Mouse (Mus musculus): Measurements from ENCODE around the gene Bod1. TPM values are rescaled to one million over a fixed set of nuclear protein-coding genes. Genes with fewer than 3 reads are reported as not detected.

The Bod1 gene
- total RNA-seq (2021): 100 to 1,000 TPM in 1 of 2 experiments, 10 to 100 TPM in 1; 88.3 to 105 TPM

DNA sequence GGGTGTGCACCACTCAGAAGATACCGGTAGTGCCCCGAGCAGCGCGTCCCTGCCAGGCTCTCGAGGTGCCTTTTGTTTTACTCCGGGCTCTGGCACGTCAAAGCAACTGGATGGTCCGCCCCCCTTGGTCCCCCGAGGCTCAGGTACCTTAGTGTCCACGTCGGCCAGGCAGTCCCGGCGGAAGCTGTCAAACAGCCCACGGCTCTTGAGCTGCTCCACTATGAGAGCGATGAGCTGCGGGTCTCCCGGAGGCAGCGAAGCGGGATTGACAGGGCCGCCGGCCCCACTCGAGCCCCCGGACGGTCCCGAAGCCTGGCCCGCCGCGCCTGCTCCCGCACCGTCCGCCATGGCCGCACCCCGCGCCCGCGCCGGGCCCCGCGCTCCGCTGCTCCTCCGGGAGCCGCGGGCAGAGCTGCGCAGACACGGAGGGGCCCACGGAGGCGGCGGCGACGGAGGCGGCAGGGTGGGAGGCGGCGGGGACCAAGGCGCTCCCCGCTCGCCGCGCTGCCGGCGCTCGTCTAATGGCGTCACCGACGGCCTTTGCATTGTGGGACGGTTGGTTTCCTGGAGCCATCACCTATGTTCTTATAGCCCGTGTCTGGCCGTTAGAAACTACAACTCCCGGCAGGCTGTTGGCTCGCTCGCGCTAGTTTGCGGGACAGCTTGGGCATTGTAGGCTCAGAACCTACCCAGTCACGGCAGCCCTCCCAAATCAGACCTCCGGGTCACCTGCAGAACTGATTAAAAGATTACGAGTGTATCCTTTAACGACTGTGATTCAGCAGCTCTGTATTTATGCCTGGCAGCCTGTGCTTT, at the start of gene Bod1:
Bod1 (minus strand) TSS at position 532 of the 816 bp plus-strand sequence.
- DNase-seq (ENCODE audit: extremely low spot score in 1 of 2, low spot score in 1 of 2): peak; percentile 82 to 84

DNA sequence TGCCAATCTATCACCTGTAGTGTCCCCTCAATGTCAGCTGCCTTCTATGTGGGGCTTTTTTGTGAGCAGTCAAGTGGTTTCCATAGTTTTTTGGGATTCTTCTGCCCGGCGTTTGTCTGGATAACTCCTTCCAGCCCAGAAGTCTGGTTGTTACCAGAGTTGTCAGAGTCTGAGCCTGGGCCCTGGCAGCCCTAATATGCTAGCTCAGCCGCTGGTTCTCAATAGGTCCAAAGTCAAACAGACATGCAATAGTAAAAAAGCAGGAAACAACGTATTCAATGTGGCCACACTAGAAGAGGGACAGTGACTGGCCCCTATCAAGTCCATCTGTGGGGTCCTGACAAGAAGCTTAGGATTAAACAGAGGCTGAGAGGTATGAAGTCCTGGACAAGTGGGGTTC, 47.4 kb upstream of the Bod1 start:
- no peak for DNase-seq (ENCODE audit: extremely low spot score in 1 of 2, low spot score in 1 of 2)

DNA sequence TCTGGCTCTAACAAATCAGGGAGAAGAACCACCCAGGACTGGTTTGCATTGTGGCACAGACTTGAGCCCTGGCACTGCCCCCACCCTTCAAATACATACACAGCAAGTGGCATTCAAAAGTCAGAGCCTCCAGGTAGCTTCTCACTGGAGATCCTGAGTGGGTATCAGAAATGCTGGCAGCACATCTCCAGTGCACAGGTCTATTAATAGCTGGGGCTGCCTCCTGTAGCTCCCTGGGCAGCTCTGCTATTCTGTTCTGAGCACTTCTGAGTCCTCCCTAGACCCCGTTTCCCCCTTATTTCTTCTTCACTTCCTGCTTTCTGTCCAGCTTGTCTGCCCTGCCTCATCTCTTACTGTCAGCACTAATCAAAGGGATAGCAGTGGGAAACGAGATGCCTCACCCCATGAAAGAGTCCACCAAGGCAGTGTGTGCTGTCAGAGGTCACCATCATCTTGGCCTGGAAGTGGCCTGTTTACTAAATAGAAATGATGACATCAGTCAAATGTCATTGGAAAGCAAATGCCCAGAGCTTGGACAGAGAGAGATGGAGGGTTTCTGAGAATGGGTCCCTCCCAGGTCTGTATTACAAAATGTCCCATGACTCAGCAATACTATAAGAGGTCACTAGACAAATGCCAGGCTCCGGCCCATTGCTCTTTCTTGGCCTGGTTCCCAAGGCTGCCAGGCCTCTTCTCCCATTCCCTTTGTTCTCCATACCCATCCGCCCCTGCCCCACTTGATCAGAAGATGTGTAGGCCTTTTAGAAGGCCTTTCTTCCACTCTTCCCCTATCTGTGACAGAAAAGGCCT, 46.4 kb upstream of the Bod1 start:
- DNase-seq (ENCODE audit: extremely low spot score in 1 of 2, low spot score in 1 of 2): no peak

DNA sequence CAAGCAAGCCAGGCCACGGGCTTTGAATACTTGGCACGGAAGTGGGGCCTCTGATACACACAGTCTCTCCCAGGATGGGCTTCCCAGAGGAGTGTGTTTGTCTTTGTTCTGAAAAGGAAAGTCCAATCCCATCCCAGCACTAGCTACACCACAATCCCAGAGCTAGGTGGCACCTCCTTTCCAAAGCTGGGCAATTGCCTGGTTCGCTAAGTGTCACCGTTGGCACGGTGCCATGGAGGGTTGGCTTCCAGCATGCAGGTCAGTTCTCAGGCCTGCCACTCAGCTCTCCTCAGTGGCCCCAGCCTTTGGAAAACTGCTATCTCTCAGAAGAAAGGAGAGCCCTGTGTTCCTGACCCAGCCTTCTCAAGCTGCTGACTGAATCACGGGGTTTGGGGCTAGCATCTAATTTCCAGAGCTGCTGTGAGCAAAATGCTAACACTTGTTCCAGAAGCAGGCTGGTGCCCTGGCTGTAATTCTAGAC, 42.0 kb upstream of the Bod1 start:
- peak; percentile 54 to 57 for DNase-seq (ENCODE audit: extremely low spot score in 1 of 2, low spot score in 1 of 2)

DNA sequence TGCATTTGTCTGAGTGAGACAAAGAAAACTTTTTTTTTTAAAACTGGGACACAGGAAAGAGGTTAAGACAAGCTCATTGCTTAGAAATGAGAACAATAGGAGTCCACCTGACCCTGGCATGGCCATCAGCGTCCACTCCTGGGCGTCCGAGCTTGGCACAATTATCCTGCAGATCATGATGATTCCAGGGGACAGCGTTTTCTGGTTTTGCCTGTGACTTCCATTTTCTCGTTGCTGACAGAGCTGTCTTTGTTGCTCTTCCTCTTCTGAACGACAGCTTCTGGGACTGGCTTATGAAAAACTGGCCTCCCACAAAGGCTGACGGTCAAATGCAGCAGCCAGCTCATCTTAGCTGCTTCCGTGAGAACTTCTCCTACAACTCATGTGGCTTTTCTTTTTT, 41.4 kb upstream of the Bod1 start:
- DNase-seq (ENCODE audit: extremely low spot score in 1 of 2, low spot score in 1 of 2): no peak

DNA sequence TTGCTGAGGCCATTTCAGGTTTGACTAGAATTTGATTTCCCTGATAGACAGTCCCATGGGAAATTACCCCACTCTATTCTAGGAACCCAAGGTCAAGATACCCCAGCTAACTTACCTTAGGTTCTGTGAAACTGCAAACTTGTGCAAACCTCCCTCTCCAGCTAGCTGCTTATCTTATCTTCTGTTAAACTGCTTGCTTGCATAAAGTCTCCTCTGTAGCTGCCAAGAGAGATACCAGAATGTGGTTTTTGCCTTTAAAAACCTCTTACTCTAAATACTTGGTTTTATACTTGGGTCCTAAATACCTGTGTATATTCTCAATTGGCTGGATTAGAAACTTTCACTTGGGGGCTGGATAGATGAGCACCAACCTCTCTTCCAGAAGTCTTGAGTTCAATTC, 36.1 kb upstream of the Bod1 start:
- no peak for DNase-seq (ENCODE audit: extremely low spot score in 1 of 2, low spot score in 1 of 2)

DNA sequence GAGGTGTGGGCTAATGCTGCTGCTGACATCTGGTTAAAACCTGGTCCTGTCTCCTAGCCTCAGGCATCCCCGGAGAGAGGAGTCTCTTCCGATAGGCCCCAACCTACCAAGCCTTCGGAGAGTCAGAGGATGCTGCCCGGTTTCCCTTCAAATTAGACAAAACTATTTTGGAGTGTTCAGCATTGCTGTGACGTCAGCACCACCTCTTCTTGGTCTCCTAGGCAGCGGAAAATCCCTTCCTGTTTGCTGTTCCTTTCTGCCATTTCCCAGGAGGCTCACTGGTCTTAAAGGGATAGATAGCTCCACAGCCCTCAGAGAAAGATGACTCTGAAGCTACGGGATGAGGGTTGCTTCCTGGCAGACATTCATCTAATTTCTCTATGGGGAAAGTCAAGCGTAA, 31.5 kb upstream of the Bod1 start:
- no peak for DNase-seq (ENCODE audit: extremely low spot score in 1 of 2, low spot score in 1 of 2)

DNA sequence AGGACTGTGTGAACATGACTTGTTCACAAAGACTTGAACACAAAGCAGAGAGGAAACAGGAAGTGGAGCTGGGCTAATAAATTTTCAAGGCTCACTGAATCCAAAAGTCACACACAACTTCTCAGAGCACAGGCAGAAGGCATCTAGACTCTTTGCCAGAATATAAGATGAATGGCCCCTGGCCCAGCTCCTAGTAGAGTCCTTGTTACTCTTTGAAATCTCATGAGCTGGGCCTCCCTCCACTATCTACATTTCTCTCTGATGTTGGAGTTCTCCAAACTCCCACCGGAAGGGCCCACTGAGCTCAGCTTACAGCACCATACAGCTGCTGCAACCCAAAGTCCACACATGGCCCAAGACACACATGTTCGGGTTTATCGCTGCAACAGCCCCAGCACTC, 30.2 kb upstream of the Bod1 start:
- no peak for DNase-seq (ENCODE audit: extremely low spot score in 1 of 2, low spot score in 1 of 2)

DNA sequence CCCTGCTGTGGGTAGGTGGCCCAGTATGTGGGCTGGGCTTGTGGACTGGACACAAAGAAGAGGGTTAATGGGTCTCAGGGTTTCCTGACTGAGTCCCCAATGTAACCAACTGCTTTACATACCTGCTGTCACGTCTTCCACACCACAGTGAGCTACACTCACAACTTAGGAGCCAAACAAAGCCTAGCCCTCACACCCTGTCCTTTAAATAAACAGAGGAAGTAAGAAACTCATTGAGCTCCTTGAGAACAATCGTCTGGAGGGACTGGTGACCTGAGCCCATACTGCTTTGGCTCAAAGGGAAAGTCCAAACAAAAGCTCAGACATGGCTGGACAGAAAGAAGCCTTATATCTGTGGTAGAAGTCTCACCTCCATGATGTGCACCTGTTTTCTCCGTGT, 27.8 kb upstream of the Bod1 start:
- no peak for DNase-seq (ENCODE audit: extremely low spot score in 1 of 2, low spot score in 1 of 2)

DNA sequence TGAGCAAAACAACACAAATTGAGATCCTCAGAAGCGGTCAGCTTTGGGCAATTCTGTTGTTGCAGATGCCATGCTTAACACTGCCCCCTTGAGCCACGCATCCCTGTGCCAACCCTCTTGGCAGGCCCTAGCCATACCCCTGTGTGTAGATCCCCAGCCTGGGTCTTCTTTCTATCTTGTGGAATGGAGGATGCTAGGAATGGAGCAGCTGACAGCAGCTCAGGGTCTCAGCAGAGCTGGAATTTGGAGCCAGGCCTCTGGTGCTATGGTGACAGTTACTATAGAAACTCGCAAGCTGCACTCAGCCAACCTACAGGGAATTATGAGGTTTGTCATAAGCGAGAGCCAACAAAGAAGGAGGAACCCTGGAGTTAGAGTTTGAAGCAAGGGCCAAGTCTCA, 23.1 kb upstream of the Bod1 start:
- peak; percentile 56 to 67 for DNase-seq (ENCODE audit: extremely low spot score in 1 of 2, low spot score in 1 of 2)

DNA sequence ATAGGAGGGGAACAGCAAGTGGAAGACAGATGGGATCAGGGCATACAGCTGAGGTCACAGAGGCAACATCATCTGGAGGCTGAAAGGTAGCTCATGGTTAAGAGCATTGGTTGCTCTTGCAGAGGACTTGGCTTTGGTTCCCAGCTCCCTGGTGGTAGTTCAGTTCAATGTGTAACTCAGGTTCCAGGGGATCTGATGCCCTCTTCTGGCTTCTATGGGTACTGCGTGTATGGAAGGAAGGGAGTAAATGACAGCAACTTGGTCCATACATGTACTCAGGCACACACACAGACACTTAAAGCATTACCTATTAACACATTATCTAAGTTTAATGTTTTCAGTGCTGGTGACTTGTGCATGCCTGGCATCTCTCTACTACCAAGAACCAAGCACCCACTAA, 22.4 kb upstream of the Bod1 start:
- no peak for DNase-seq (ENCODE audit: extremely low spot score in 1 of 2, low spot score in 1 of 2)

DNA sequence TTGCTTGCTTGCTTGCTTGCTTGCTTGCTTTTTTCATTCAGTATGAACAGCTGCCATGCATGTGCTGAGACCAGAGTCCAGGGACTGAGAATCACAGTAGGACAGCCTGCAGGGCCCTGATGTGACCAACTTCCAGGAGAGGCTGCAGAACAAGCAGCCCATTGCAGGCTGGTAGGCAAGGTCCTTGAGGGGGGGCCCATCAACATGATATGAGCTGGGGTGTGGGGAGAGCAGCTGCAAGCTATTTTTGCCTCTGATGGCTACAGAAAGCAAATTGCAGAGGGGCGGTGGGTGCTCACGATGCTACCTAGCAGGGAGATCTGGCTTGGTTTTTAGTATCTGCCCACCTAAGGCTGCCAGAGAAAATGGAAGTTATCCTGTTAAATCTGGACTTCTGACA, 21.6 kb upstream of the Bod1 start:
- no peak for DNase-seq (ENCODE audit: extremely low spot score in 1 of 2, low spot score in 1 of 2)

DNA sequence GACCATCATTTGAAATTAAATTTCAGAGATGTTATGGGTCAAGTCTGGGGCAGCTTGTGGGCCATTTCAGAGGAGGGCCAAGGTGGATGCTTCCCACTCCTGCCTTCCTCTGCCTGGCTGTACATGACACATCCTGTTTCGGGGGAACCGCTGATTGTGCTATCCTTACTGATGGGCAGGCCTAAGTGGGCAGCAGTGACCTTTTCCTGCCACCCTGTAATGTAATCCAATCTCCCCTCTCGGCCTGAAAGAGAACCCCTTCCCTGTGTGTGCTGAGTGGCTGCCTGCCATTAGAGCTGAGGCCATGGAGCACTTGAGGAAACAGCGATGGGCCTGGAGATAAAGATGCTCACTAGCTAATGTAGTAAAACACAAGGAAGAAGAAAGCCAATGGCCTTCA, 17.3 kb upstream of the Bod1 start:
- no peak for DNase-seq (ENCODE audit: extremely low spot score in 1 of 2, low spot score in 1 of 2)

DNA sequence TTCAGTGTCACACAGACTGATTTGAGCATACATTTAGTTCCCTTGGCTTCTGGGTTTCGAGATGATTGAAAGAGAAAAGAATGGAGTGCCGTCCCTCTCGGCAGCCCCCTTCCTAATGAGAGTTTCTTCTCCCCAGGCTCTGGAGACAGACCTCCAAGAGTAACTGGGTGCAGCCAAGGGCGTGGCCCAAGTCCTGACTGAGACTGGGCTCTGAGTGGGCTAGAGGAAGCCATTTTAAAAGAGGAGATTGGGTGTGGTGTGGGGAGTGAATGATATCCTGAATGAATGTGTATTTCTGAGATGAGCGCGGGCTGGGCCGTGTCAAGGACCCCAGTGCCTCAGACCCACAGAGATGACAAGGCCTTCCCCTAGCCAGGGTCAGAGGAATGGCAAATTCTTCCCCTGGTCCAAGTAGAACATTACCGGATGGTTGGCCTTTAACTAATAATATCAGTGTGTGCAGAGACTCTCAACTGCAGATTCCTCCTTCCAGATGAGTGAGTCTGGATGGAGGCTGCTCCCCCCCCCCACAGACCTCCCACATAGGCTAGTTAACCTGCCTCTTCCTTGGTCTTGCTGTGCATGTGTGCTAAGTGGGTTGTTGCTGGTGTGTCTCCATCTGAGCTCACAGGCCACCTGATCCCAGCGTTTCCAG, 13.4 kb upstream of the Bod1 start:
- no peak for DNase-seq (ENCODE audit: extremely low spot score in 1 of 2, low spot score in 1 of 2)

DNA sequence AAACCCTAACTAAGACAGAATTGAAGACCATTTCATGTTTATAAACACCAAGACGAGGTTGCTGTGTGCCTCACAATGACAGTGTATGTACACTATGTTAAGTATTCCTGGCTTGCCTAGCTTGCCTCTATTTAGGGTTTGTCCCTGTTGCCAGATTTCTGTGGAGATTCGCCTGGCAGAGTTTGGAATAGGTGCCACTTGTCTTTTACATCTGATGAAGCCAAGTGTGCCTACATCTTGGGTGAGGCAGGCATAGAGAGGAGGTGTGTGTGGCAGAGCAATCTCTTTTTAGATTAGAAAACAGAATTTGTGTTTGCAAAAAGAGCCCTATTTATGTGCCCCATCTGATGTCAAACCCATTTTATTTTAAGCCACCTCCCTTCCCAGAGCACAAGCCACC, 12.4 kb upstream of the Bod1 start:
- no peak for DNase-seq (ENCODE audit: extremely low spot score in 1 of 2, low spot score in 1 of 2)

DNA sequence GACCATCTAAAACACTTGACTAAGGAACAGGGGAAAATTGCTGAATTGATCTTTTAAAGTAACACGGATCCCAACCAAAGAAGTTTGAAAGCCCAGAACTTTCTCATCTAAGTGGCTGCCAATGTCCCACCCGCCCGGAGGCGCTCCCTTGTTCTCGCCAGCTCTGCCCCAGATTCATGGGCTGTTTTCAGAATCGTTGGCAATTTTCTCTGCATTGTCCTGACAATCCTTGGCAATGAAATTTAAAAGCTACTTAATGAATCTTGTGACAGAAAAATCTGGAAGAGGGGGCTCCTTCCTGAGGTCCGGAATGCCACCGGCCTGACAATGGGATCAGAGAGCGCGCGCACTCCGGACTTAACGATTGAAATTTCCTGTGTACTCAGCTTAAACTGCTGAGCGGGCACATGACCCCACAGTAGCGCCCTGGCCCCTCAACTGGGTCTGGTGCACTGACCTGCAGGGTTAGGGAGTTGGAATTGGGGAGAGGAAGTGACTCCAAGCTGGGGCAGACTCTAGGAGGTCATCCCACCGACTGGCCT, 8.2 kb upstream of the Bod1 start:
- DNase-seq (ENCODE audit: extremely low spot score in 1 of 2, low spot score in 1 of 2): no peak

DNA sequence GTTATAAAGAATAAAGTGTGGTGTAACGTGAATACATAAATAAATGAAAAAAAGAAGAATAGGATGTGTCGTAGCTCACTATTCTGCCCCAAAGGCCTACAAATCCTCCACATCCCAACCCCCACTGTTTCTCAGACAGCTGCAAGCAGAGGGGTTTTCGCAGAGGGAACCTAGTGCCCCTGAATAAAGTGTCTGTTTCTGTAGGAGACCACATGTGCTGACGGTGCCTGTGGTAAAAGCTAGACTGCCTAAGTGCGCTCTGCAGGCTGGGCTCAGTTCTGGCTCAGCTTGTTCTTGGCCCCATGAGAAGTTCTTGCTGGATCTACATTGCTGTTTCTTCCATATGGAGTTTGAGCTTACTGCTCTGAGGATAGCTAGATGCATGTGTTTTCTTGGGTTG, 5.6 kb upstream of the Bod1 start:
- DNase-seq (ENCODE audit: extremely low spot score in 1 of 2, low spot score in 1 of 2): no peak

DNA sequence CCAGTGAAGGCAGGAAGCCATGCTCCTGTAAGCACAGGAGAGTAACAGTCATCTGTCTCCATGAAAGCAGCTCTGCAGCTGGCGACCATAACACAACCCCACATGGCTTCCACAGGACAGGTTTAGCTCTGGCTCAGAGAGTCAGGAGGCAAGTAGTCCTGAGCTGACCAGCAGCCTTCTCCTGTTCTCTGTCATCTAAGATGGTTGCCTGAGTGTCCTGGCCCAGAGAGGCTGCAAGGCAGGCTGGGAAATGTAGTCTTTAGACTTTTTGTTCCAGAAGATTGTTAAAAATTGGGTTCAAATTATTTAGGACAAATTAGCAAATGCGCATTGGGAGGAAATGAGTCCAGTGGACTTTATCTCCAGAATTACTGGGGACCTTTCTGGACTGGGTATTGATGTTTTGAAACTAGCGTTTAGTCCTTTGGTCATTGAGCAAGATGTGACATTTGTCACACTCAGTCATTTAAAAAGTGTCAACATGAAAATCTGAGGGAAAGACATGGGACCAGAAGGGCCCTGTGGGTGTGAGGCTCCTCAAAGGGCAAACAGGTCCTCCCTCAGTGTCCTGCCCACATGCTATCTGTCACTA, 5.1 kb upstream of the Bod1 start:
- DNase-seq (ENCODE audit: extremely low spot score in 1 of 2, low spot score in 1 of 2): no peak

DNA sequence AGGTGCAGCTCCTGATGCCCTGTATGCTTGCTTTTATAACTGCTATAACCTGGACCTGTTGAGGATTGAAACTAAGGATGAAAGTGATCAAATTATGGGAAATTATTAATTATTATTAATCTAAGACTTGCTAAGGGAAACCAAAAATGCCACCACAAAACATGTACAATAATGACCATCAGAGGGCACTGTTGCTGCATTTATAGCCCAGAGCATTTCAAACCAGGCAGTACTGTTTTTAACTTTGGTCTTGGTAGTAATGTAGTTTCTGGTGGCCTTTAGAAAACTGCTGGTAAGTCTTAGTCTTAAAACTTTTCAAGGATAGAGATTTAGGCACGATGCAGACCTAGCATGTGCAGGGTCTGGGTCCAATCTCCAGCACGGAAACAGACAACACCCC, 3.7 kb upstream of the Bod1 start:
- DNase-seq (ENCODE audit: extremely low spot score in 1 of 2, low spot score in 1 of 2): no peak

DNA sequence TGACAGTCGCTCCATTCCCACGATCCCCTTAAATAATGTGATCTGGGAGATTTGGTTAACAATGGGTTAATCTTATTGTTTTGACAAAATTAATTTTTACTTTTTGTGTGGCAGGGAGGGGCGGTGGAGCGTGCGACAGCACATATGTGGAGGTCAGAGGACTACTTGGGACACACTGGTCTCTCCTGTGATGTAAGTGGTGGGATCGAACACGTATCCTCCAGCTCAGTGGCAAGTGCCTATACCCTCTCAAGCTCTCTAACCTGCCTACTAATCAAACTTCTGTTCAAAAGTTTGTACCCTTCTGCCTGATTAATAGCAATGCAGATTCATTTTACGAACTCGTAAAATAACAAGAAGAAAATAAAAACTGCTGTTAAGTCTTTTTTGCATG, 482 bp upstream of the Bod1 start:
- DNase-seq (ENCODE audit: extremely low spot score in 1 of 2, low spot score in 1 of 2): no peak

Data from layer of hippocampus, postnatal 25 days (tissue).